Mouse (Mus musculus) cortical plate, adult 2 months (tissue): ENCODE results near the gene Ttc37. TPM values are rescaled to one million over a fixed set of nuclear protein-coding genes. Genes with fewer than 3 reads are reported as not detected.

Experiments
- H3K27ac ChIP-seq: fragments of 200-500 bp; 2 replicates; pipeline ENCODE4 v1.5.1; 2012; ENCODE audit warnings: low read length, control low read depth, inconsistent platforms; ENCODE audit not compliant: insufficient read depth
- H3K4me1 ChIP-seq: fragments of 200-500 bp; 2 replicates; pipeline ENCODE4 v1.6.1; 2011; ENCODE audit warnings: low read length; ENCODE audit not compliant: control insufficient read depth, insufficient read depth
- H3K4me3 ChIP-seq: fragments of 200-500 bp; 2 replicates; pipeline ENCODE4 v1.5.1; 2011; ENCODE audit warnings: mild to moderate bottlenecking, low read length, control low read depth; ENCODE audit not compliant: insufficient read depth
- CTCF ChIP-seq: fragments of 200-500 bp; IDR thresholded peaks from 2 replicates; pipeline ENCODE4 v1.5.1; 2011; ENCODE audit warnings: mild to moderate bottlenecking, control low read depth, low read length; ENCODE audit not compliant: insufficient read depth; ENCODE audit errors: extremely low read depth
- POLR2A ChIP-seq: fragments of 200-500 bp; IDR thresholded peaks from 2 replicates; pipeline ENCODE4 v1.6.1; 2011; ENCODE audit warnings: mild to moderate bottlenecking, low read length, control low read depth; ENCODE audit not compliant: insufficient read depth; ENCODE audit errors: extremely low read depth
- polyA plus RNA-seq: library from polyadenylated mRNA; depleted of rRNA; stranded (reverse); fragments of >200 nt; gene quantifications from 2 replicates; pipeline ENCODE4 v1.2.3, GENCODE M21; 2012; rRNA removed

The Ttc37 gene
- polyA plus RNA-seq, 1 experiment: 12.9 TPM

GRCm38 (mm10) chr13:76199943-76200342 is 101.4 kb downstream of the Ttc37 start:
- Histone ChIP-seq H3K4me3 (no peak overlapping the region), H3K4me1 (no peaks in the 10 kb centered on the region), H3K27ac (no peak overlapping the region)
- no peak for TF ChIP-seq CTCF
- TF ChIP-seq POLR2A: no peak

- TF ChIP-seq CTCF: no peak
- Histone ChIP-seq H3K4me3 (no peak overlapping the region), H3K4me1 (no peaks in the 10 kb centered on the region), H3K27ac (no peak overlapping the region)
Measured at GRCm38 (mm10) chr13:76214928-76215327, 116.4 kb downstream of the Ttc37 start.

- TF ChIP-seq CTCF (peak; percentile 44; the same call in 1 of the 2 replicates), POLR2A (no peak)
- Histone ChIP-seq H3K4me1 (no peaks in the 10 kb centered on the region), H3K4me3 (no peak overlapping the region), H3K27ac (no peak overlapping the region)
Measured at GRCm38 (mm10) chr13:76215397-76215796, 116.9 kb downstream of the Ttc37 start.

Other genes with a start within 250 kb of the Ttc37 start
- 11.1 and 13.0 TPM in 2 replicates for gene Rhobtb3, start 154.8 kb upstream of the Ttc37 start, polyA plus RNA-seq
- 0.23 and 0.26 TPM in 2 replicates for gene Spata9, start 131.6 kb upstream of the Ttc37 start, polyA plus RNA-seq
- 13.8 and 15.6 TPM in 2 replicates for gene Rfesd, start 80.0 kb upstream of the Ttc37 start, polyA plus RNA-seq
- gene Gpr150, start 41.7 kb upstream of the Ttc37 start, polyA plus RNA-seq: 6.0 and 7.3 TPM in 2 replicates
- 5.0 and 5.4 TPM in 2 replicates for gene Arsk, start 74 bp upstream of the Ttc37 start, polyA plus RNA-seq
- 0.04 and 0.17 TPM in 2 replicates for gene Fam81b, start 206.3 kb downstream of the Ttc37 start, polyA plus RNA-seq